Mouse (Mus musculus) gastrocnemius, postnatal 14 days (tissue): ENCODE data around the gene Vmn2r26. TPM values are rescaled to one million over a fixed set of nuclear protein-coding genes. Genes with fewer than 3 reads are reported as not detected.
"Not testable (repeated sequence)": the region's sequence is repeated elsewhere in the genome, so short reads cannot be mapped to it uniquely, and the experiment has no call there.

Source experiments
- DNase-seq: peaks from one replicate; pipeline ENCODE4 v3.0.0; 2021; ENCODE audit warnings: mixed read lengths
- intact Hi-C: fragments of 180-260 bp; cut with DNase I; formaldehyde crosslinking; loops from one replicate; pipeline ENCODE4 v1.15.1; 2025; ENCODE audit warnings: low total_unique reads
- long read RNA-seq, 2 experiments: library from polyadenylated mRNA; stranded (forward); transcript quantifications; one replicate each; pipeline ENCODE4 v2.0.0; 2021
- total RNA-seq, 2 experiments: library from RNA; stranded (reverse); gene quantifications; 2 replicates each; pipeline ENCODE4 v1.2.3; 2021

Gene Vmn2r26
- not detected for total RNA-seq
- long read RNA-seq, experiment 1 = 0 reads
- long read RNA-seq, experiment 2 = 0 reads

DNA sequence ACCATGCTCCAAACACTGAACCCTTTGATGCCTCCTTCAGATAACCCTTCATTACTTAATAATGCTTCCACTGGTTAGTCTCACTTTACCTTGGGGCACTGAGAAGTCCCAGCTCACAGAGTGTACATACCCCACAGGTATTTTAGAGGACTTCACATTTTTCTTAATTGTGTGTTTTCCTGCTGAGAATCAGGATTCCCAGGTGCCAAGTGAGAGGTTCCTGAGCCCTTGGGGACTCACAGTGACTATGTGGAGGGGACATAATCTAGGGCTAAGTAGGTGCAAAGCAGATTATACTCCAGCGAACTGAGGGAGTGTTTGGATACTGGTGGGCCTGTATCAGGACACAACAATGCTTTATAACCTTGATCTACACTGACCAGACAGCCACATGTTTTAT, at the start of gene Vmn2r26:
Gene Vmn2r26, plus strand, starts transcription at position 301 of the 400 bp plus-strand sequence.
- DNase-seq, intact Hi-C loops: not testable (repeated sequence)

DNA sequence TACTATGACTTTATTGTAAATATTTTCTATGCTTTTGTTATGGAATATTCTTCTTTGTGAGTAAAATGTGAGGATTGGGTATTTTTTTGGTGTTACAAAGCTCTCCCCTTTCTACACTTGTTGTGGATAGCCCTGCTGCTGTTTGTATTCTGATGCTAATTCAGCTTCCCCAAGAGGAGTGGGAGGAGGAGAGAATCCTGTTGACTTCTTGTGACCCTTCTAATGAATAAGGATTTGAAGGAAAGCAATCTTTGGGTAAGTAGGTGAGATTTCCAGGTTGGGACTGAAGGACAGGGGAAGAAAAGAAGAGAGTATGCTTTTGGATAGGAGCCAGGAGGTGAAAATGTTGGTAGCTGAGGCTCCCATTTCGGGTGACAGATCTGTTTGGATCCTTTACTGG, 3.5 kb upstream of the Vmn2r26 start:
- intact Hi-C loops = no loop called here
- no peak for DNase-seq

DNA sequence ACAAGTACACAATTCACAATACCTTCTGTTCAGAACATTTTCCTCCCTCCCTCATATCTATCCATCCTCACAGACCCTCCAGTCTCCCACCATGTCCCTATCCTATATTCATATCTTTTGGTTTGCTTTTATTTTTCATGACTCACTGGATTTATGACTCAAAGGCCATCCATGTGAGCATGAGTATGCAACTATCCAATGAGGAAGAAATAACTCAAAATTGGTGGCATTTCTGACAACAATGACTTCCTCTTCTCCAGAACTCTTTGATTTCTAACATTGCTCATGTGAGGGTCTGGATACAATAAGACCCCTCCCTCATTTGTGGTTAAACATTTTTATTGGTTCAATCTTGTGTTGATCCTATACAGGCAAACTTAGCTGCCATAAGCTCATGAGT, 24.0 kb downstream of the Vmn2r26 start:
- no peak for DNase-seq
- intact Hi-C loops = loop anchor here (10.0 kb wide), 1 partner anchor 214 kb away; no protein-coding TSS in a partner anchor

DNA sequence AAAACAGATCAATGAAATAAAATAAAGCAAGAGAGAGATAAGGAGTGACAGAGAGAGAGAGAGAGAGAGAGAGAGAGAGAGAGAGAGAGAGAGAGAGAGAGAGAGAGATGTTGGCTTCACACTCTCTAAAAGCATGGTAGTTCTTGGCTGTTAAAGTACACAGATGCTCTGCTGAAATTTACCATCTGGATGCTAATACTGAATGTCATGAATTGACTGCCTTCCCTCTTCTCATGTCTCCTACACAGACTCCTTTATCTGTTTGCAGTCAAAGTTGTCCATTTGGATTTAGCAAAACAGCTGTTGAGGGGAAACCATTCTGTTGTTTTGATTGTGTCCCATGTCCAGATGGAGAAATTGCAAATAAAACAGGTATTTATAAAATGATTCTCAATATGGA, 29.2 kb downstream of the Vmn2r26 start:
- intact Hi-C loops, DNase-seq: not testable (repeated sequence)

- DNase-seq = no peak
Observed at GRCm38 (mm10) chr6:124102334-124102733, 78.0 kb downstream of the Vmn2r26 start.

More at GRCm38 (mm10) chr6:124102334-124102733, 78.0 kb downstream of the Vmn2r26 start:
- intact Hi-C loops = no loop called here

Other genes starting within 250 kb of the Vmn2r26 start
- not detected for gene Vmn2r24, start 245.7 kb upstream of the Vmn2r26 start, total RNA-seq
- not detected for gene Vmn2r25, start 171.1 kb upstream of the Vmn2r26 start, total RNA-seq
- gene Vmn2r27, start 207.3 kb downstream of the Vmn2r26 start, total RNA-seq = not detected